Mouse (Mus musculus) bone marrow macrophage, adult 2 months (primary cell): Measurements from ENCODE around the gene Hat1. TPM values are rescaled to one million over a fixed set of nuclear protein-coding genes. Genes with fewer than 3 reads are reported as not detected.

ENCODE experiments used
- H3K27ac ChIP-seq: 2 replicates; pipeline ENCODE4 v1.5.1; 2012; ENCODE audit warnings: low read depth, low read length; ENCODE audit not compliant: insufficient read depth
- H3K4me1 ChIP-seq: 2 replicates; pipeline ENCODE4 v1.6.1; 2012; ENCODE audit warnings: low read length; ENCODE audit not compliant: control insufficient read depth, insufficient read depth
- H3K4me3 ChIP-seq: 2 replicates; pipeline ENCODE4 v1.5.1; 2012; ENCODE audit warnings: mild to moderate bottlenecking, low read length, moderate library complexity; ENCODE audit not compliant: insufficient read depth
- CTCF ChIP-seq: IDR thresholded peaks from 2 replicates; pipeline ENCODE4 v1.5.1; 2012; ENCODE audit warnings: low read depth, mild to moderate bottlenecking, low read length, moderate library complexity
- POLR2A ChIP-seq: IDR thresholded peaks from 2 replicates; pipeline ENCODE4 v1.6.1; 2012; ENCODE audit warnings: mild to moderate bottlenecking, low read depth, low read length, borderline replicate concordance
- polyA plus RNA-seq: library from polyadenylated mRNA; stranded (reverse); fragments of >200 nt; gene quantifications from 2 replicates; pipeline ENCODE4 v1.2.4, GENCODE M21; 2012; ENCODE audit not compliant: missing spikeins, insufficient read depth, insufficient read length

Gene Hat1
- polyA plus RNA-seq: 44.3 and 47.5 TPM in 2 replicates

DNA sequence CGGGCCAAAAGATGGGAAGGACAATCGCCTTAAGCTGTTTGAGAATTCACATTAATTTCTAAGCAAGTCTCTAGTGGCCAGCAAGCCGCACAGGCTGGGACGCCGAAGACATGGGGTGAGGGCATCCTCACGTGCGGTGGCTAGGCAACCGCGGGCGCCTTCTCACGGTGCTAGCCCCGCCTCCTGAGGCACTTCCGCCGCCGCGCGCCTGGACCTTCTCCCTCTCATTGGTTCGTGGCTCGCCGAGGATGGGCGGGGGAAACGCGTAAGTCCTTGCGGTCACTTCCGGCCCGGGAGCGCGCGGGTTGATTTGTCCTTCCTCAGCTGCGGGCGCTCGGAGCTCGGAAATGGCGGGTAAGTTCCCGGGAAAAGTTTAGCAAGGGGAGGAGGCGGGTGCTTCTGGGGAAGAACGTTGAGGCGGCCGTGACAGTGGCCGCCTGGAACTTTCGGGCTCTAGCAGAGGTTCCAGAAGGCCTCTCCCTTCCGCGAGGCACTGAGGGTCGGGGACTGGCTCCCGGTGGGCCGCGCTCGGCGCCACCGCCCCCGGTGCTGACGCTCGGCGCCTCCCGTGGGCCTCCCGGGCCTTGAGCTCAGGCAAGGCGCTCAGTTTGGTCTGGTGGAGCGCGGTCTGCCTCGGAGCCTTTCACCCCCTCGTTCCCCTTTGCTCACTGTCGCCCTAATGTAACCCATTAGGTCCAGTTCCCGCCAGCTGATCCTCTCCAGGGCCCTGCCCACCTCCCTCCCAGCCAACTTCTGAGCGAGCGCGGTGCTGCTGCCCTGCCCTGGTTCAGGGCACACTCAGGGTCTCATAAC lies at the start of gene Hat1:
Gene Hat1 (plus strand): TSS at position 8 of the 813 bp plus-strand sequence.
- Histone ChIP-seq H3K27ac (peak within 1 kb of the TSS; percentile 41), H3K4me1 (no peaks in the 10 kb centered on the region), H3K4me3 (peak within 1 kb of the TSS; percentile 86)
- TF ChIP-seq CTCF (no peak), POLR2A (no peak)

- Histone ChIP-seq H3K27ac (no peak overlapping the region), H3K4me1 (peaks cover 34% of the 10 kb centered on the region), H3K4me3 (no peak overlapping the region)
- TF ChIP-seq CTCF (no peak), POLR2A (no peak)
Observed at GRCm38 (mm10) chr2:71340126-71340525, 48.6 kb upstream of the Hat1 start.

- H3K27ac ChIP-seq: no peak overlapping the region
- H3K4me1 ChIP-seq: peaks cover 11% of the 10 kb centered on the region
- no peak overlapping the region for H3K4me3 ChIP-seq
- TF ChIP-seq CTCF: peak; percentile 11; the same call in 1 of the 2 replicates
- TF ChIP-seq POLR2A: no peak
Observed at GRCm38 (mm10) chr2:71343884-71344640, 44.7 kb upstream of the Hat1 start.

- no peak for TF ChIP-seq POLR2A
- TF ChIP-seq CTCF: no peak
- H3K27ac ChIP-seq: no peak overlapping the region
- no peak overlapping the region for H3K4me3 ChIP-seq
- H3K4me1 ChIP-seq: peaks cover 5% of the 10 kb centered on the region; the same call in 1 of the 2 replicates
Observed at GRCm38 (mm10) chr2:71347160-71347559, 41.6 kb upstream of the Hat1 start.

DNA sequence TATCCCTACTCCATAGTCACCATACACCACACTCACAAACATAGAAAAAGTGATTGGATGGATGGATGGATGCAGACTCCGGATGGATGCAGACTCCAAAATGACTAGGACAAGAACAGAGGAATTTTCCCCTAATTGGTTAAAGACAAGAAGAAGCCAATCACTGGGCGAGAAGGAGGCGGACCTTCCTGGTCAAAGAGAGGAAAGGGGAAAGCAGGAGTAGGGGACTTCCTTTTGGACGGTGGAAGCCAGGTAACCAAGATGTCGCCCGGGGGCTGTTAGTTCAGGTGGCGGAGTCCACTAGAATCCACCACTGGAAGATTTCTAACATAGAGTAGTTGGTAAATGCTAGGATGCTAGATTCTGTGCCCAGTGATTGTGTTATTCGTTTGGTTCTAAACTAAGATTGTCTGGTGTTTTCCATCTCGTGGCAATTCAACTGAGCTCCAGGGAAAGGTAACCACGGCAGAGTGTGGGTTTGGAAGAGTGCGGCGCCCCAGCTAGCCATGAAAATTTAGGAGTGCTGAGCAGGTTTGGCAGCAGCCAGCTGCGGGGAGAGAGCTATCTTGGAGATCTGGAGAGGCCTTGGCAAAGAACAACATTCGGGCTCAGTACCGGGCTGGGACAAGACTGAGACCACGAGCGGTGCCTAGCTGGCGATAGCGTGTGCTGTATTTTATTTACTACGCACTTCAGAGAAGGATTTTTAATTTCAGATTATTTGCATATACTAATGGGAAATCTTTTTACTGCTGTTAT lies 40.8 kb upstream of the Hat1 start:
- Histone ChIP-seq H3K4me1 (peaks cover 6% of the 10 kb centered on the region; the same call in 1 of the 2 replicates), H3K27ac (no peak overlapping the region), H3K4me3 (no peak overlapping the region)
- no peak for TF ChIP-seq POLR2A
- no peak for TF ChIP-seq CTCF

- Histone ChIP-seq H3K27ac (no peak overlapping the region), H3K4me1 (peaks cover 14% of the 10 kb centered on the region), H3K4me3 (no peak overlapping the region)
- no peak for TF ChIP-seq CTCF
- no peak for TF ChIP-seq POLR2A
Observed at GRCm38 (mm10) chr2:71349511-71349910, 39.2 kb upstream of the Hat1 start.

DNA sequence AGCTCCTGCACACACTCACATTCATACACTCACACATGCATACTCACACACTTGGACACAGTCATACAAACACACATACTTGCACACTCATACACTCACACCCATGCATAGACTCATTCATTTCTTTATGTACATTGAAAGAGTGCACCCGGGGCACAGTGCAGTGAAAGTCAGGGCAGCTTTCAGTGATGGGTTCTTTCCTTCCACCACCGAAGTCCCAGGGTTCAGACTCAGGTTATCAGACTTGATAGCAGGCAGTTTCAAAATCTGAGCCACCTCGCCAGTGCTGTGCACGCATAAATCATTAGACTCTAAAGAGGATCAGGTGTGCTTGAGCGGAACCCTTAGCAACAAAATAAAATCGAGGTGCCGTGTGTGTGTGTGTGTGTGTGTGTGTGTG lies 38.6 kb upstream of the Hat1 start:
- TF ChIP-seq POLR2A (no peak), CTCF (no peak)
- H3K4me1 ChIP-seq: peaks cover 14% of the 10 kb centered on the region
- no peak overlapping the region for H3K27ac ChIP-seq
- H3K4me3 ChIP-seq: no peak overlapping the region

DNA sequence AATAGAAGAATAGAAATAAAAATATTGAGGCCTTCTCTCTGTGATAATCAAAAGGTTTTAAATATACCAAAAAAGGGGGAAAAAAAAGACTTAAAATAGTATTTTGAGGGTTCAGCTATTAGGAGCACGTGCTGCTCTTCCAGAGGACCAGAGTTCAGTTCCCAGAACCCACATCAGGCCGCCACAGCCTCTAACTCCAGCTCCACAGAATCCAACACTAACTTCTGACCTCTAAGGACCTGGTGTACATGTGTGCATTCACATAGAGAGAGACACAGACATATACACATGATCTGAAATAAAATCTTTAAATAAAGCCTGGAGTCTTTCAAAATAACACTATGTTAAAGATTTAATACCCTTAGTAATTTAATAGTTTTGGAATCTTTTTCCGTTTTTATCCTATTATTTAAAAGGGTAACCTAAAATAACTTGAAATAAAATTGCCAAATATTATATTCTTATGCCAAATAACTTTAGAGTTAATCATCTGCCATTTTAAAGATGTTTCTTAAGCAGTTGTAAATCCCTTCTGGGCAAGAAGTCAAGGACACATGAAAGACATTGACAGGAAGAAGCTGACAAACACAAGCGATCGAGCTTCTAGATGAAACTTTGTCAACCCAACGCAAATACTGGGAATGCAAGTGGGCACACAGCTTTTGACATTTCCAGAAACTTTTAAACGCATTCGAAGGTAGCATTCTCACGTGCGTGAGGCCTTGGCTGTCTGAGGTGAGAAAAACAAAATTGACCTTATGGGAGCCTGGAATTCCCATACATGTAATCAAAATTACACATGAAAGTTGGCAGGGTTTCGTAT lies 37.6 kb upstream of the Hat1 start:
- no peak for TF ChIP-seq POLR2A
- no peak for TF ChIP-seq CTCF
- H3K4me3 ChIP-seq: no peak overlapping the region
- H3K27ac ChIP-seq: no peak overlapping the region
- H3K4me1 ChIP-seq: peaks cover 14% of the 10 kb centered on the region

GRCm38 (mm10) chr2:71351727-71351987 lies 37.1 kb upstream of the Hat1 start:
- peaks cover 14% of the 10 kb centered on the region for H3K4me1 ChIP-seq
- H3K4me3 ChIP-seq: no peak overlapping the region
- no peak overlapping the region for H3K27ac ChIP-seq
- TF ChIP-seq CTCF (no peak), POLR2A (no peak)
